Mouse (Mus musculus): ENCODE results near the gene Tbcc.

Tbcc gene

GRCm38 (mm10) chr17:46870204-46870798 is 20.2 kb upstream of the Tbcc start:
- DNase-seq (ENCODE audit: low spot score in 2 of 2): peak; percentile 46 to 50

- no peak for DNase-seq (ENCODE audit: low spot score in 2 of 2)
Observed at GRCm38 (mm10) chr17:46870913-46871312, 19.6 kb upstream of the Tbcc start.

GRCm38 (mm10) chr17:46872806-46873205 is 17.7 kb upstream of the Tbcc start:
- no peak for DNase-seq (ENCODE audit: low spot score in 2 of 2)

- no peak for DNase-seq (ENCODE audit: low spot score in 2 of 2)
Observed at GRCm38 (mm10) chr17:46874133-46874532, 16.4 kb upstream of the Tbcc start.

- DNase-seq (ENCODE audit: low spot score in 2 of 2): no peak
Observed at GRCm38 (mm10) chr17:46875626-46876025, 14.9 kb upstream of the Tbcc start.

- DNase-seq (ENCODE audit: low spot score in 2 of 2): no peak
Observed at GRCm38 (mm10) chr17:46876371-46876950, 14.0 kb upstream of the Tbcc start.

GRCm38 (mm10) chr17:46877061-46877460 is 13.4 kb upstream of the Tbcc start:
- DNase-seq (ENCODE audit: low spot score in 2 of 2): no peak

- no peak for DNase-seq (ENCODE audit: low spot score in 2 of 2)
Observed at GRCm38 (mm10) chr17:46879841-46880311, 10.6 kb upstream of the Tbcc start.

- no peak for DNase-seq (ENCODE audit: low spot score in 2 of 2)
Observed at GRCm38 (mm10) chr17:46880322-46880721, 10.2 kb upstream of the Tbcc start.

- no peak for DNase-seq (ENCODE audit: low spot score in 2 of 2)
Observed at GRCm38 (mm10) chr17:46881728-46882127, 8.8 kb upstream of the Tbcc start.

GRCm38 (mm10) chr17:46883107-46883506 is 7.4 kb upstream of the Tbcc start:
- DNase-seq (ENCODE audit: low spot score in 2 of 2): no peak

- no peak for DNase-seq (ENCODE audit: low spot score in 2 of 2)
Observed at GRCm38 (mm10) chr17:46884766-46885165, 5.7 kb upstream of the Tbcc start.

GRCm38 (mm10) chr17:46885218-46885909 is 5.1 kb upstream of the Tbcc start:
- DNase-seq (ENCODE audit: low spot score in 2 of 2): no peak

- no peak for DNase-seq (ENCODE audit: low spot score in 2 of 2)
Observed at GRCm38 (mm10) chr17:46885910-46886643, 4.4 kb upstream of the Tbcc start.

GRCm38 (mm10) chr17:46888511-46889212 is 1.8 kb upstream of the Tbcc start:
- DNase-seq (ENCODE audit: low spot score in 2 of 2): peak; percentile 53 to 68

- peak; percentile 65 to 67 for DNase-seq (ENCODE audit: low spot score in 2 of 2)
Observed at GRCm38 (mm10) chr17:46889450-46890084, 917 bp upstream of the Tbcc start.

GRCm38 (mm10) chr17:46890843-46891594 is 535 bp downstream of the Tbcc start:
- DNase-seq (ENCODE audit: low spot score in 2 of 2): peak; percentile 42 to 45

- DNase-seq (ENCODE audit: low spot score in 2 of 2): no peak
Observed at GRCm38 (mm10) chr17:46895426-46895825, 4.9 kb downstream of the Tbcc start.

- DNase-seq (ENCODE audit: low spot score in 2 of 2): peak; percentile 54 to 55
Observed at GRCm38 (mm10) chr17:46897221-46897950, 6.9 kb downstream of the Tbcc start.

GRCm38 (mm10) chr17:46900941-46901340 is 10.5 kb downstream of the Tbcc start:
- no peak for DNase-seq (ENCODE audit: low spot score in 2 of 2)

Data from spleen, postnatal 36 days (tissue).